Comparison of ENCODE assay signal across 10 mouse cellular contexts in the genomic region with DNA sequence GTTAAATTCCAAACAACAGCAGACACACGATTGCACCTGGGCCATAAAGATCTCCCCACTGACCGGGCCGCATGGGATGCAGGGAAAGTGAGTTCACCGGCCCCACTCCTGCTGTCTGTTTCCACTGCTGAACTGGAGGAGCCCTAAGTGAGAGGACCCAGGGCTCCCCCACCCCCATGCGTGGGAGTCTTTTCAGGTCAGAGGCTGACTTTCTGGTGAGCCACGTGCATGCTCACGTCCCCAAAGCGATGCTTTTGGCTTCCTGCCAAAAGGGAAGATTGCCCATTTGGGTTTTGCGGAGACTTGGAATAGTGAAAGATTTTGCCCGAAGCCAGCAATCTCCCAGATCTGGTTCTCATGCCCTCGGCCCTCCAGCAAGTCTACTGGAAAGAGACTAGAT. TPM values are rescaled to one million over a fixed set of nuclear protein-coding genes. Genes with fewer than 3 reads are reported as not detected.
DNase-seq lines count a peak whose midpoint lies in the region; ATAC-seq lines count a peak whose summit lies in the region.
"Had no signal": no experiment of that assay in that cellular context is flagged by ENCODE, and none has a peak within 500 bp of the region (broad histone marks: within the 10 kb centered on the region; RNA-seq: fewer than 3 reads in every experiment).

No protein-coding gene starts in this region.

- peak overlapping the region; percentile 43 for H3K27ac ChIP-seq in heart, embryonic 16.5 days (ENCODE audit: low read length)
- no peak overlapping the region for H3K27ac ChIP-seq in neural tube, embryonic 15.5 days (replicated peaks)

- 19% methylated on average over 11 of the region's 11 CpGs for WGBS in heart, embryonic 16.5 days
- 5% methylated on average over 11 of the region's 11 CpGs for WGBS in neural tube, embryonic 15.5 days

- H3K9ac ChIP-seq in heart, embryonic 16.5 days (ENCODE audit: low read length), result peak overlapping the region; percentile 49; the same call in 1 of the 2 replicates
- H3K9ac ChIP-seq in neural tube, embryonic 15.5 days (replicated peaks), result no peak overlapping the region

- peaks cover 7% of the 10 kb centered on the region; the same call in 1 of the 2 replicates for H3K27me3 ChIP-seq in heart, embryonic 16.5 days (ENCODE audit: control insufficient read depth, insufficient read depth, low read length)
- H3K27me3 ChIP-seq in neural tube, embryonic 15.5 days (replicated peaks), result peaks cover 15% of the 10 kb centered on the region

- no peaks in the 10 kb centered on the region for H3K9me3 ChIP-seq in heart, embryonic 16.5 days (replicated peaks; ENCODE audit: control insufficient read depth, low read length)
- no peaks in the 10 kb centered on the region for H3K9me3 ChIP-seq in neural tube, embryonic 15.5 days (replicated peaks)

- peak overlapping the region; percentile 36; the same call in 1 of the 2 replicates for H3K4me3 ChIP-seq in heart, embryonic 16.5 days (ENCODE audit: low read length)
- no peak overlapping the region for H3K4me3 ChIP-seq in neural tube, embryonic 15.5 days (replicated peaks)

- peak; percentile 48 to 54 for DNase-seq in heart, adult 18-20 months
- no peak for DNase-seq in heart, adult 8-10 months (ENCODE audit: low spot score)
- peak; percentile 42 for DNase-seq in right cerebral cortex, postnatal 10 days (ENCODE audit: low spot score in 2 of 2)
- no peak for DNase-seq in right cerebral cortex, postnatal 14 days
- DNase-seq in adipocyte (ENCODE audit: low spot score), result no peak
- DNase-seq in testis, postnatal 14 days (ENCODE audit: low spot score), result no peak
- DNase-seq: lung, postnatal 36 days had no signal

- ATAC-seq in heart, embryonic 16.5 days (replicated peaks; ENCODE audit: extremely low read depth, insufficient read depth, low FRiP score), result no peak
- no peak for ATAC-seq in neural tube, embryonic 15.5 days (ENCODE audit: low FRiP score)

- H3K4me2 ChIP-seq in heart, embryonic 16.5 days (ENCODE audit: low read depth, low read length), result peak overlapping the region; percentile 54
- H3K4me2 ChIP-seq in neural tube, embryonic 15.5 days, result peak overlapping the region; percentile 29

- H3K4me1 ChIP-seq in heart, embryonic 16.5 days (ENCODE audit: control insufficient read depth, insufficient read depth, low read length), result peaks cover 19% of the 10 kb centered on the region
- H3K4me1 ChIP-seq in neural tube, embryonic 15.5 days, result peaks cover 27% of the 10 kb centered on the region

- no peaks in the 10 kb centered on the region for H3K36me3 ChIP-seq in heart, embryonic 16.5 days (ENCODE audit: control insufficient read depth, insufficient read depth)
- H3K36me3 ChIP-seq in neural tube, embryonic 15.5 days, result no peaks in the 10 kb centered on the region

RNA-seq across cellular contexts. Expression of gene Meox1, which starts 2.7 kb away (rescaled TPM):
- total RNA-seq in heart, adult 18-20 months (2021), result 1 to 10 TPM; 4.3 to 6.5 TPM
- 1 to 10 TPM; 3.7 to 6.6 (median 6.3) TPM for total RNA-seq in heart, adult 8-10 months (2022)
- polyA plus RNA-seq in heart, embryonic 16.5 days (2015; fragmentation: Nextera tagmentation; extraction: Ambion mirVana), result 14.9 and 15.0 TPM in 2 replicates
- polyA plus RNA-seq in neural tube, embryonic 15.5 days (2015; fragmentation: Nextera tagmentation; extraction: Ambion mirVana), result 1.3 and 2.0 TPM in 2 replicates
- total RNA-seq: MEL had no signal

Comparison
In these comparisons a context has a peak if more than half of its experiments do, and no peak if none do; other contexts are left out.
1. DNase-seq: peak in heart, adult 18-20 months (2 of 2) and right cerebral cortex, postnatal 10 days (2 of 2); none in heart, adult 8-10 months (single experiment), right cerebral cortex, postnatal 14 days (single experiment), adipocyte (single experiment) and testis, postnatal 14 days (single experiment).